In genomic region chr10:34194957-34195356, GRCm38 (mm10) we compare ENCODE assay signal across 22 mouse cellular contexts. TPM values are rescaled to one million over a fixed set of nuclear protein-coding genes. Genes with fewer than 3 reads are reported as not detected.
DNase-seq lines count a peak whose midpoint lies in the region; ATAC-seq and TF ChIP-seq lines count a peak whose summit lies in the region.
"Had no signal": no experiment of that assay in that cellular context is flagged by ENCODE, and none has a peak within 500 bp of the region (broad histone marks: within the 10 kb centered on the region; RNA-seq: fewer than 3 reads in every experiment).

No protein-coding gene starts in this region.

- no peak for DNase-seq in heart, adult 2 months
- no peak for DNase-seq in limb, embryonic 10.5 days (ENCODE audit: low spot score)
- DNase-seq in right cerebral cortex, postnatal 4 days = no peak
- DNase-seq: adrenal gland, postnatal 25 days; cerebellum, adult 18-20 months; cerebellum, postnatal 10 days; gastrocnemius, postnatal 10 days; kidney, adult 18-20 months; kidney, postnatal 10 days; liver, embryonic 13.5 days; lung, adult 2 months; midbrain, embryonic 14.5 days had no signal

- no peak overlapping the region for H3K4me2 ChIP-seq in heart, embryonic 11.5 days
- H3K4me2 ChIP-seq in limb, embryonic 13.5 days (replicated peaks) = no peak overlapping the region
- H3K4me2 ChIP-seq: embryonic facial prominence, embryonic 15.5 days; forebrain, embryonic 13.5 days; limb, embryonic 15.5 days; liver, embryonic 13.5 days had no signal

- intact Hi-C loops in heart, adult 2 months (cut with DNase I) = no loop called here

- H3K9ac ChIP-seq in heart, embryonic 11.5 days (ENCODE audit: low read depth, low read length) = no peak overlapping the region
- H3K9ac ChIP-seq in heart, adult 2 months (ENCODE audit: low read depth, low read length) = no peak overlapping the region
- H3K9ac ChIP-seq in limb, embryonic 13.5 days = no peak overlapping the region
- H3K9ac ChIP-seq: embryonic facial prominence, embryonic 15.5 days; forebrain, embryonic 13.5 days; limb, embryonic 15.5 days; liver, embryonic 13.5 days had no signal

- 47% methylated on average over 2 of the region's 2 CpGs for WGBS in heart, embryonic 11.5 days (ENCODE audit: insufficient replicate concordance)
- WGBS in heart, adult 2 months = 36% methylated on average over 2 of the region's 2 CpGs
- 30% methylated on average over 2 of the region's 2 CpGs for WGBS in limb, embryonic 13.5 days
- 83% methylated on average over 2 of the region's 2 CpGs for WGBS in limb, embryonic 10.5 days

- H3K79me2 ChIP-seq in heart, adult 2 months (replicated peaks; ENCODE audit: control insufficient read depth, insufficient read depth, low read length) = peaks cover 1% of the 10 kb centered on the region; the same call in 1 of the 2 replicates

- no peaks in the 10 kb centered on the region; the same call in 1 of the 2 replicates for H3K9me3 ChIP-seq in heart, embryonic 11.5 days (replicated peaks; ENCODE audit: control insufficient read depth, low read length)
- H3K9me3 ChIP-seq in limb, embryonic 13.5 days = no peaks in the 10 kb centered on the region
- no peaks in the 10 kb centered on the region for H3K9me3 ChIP-seq in limb, embryonic 10.5 days (replicated peaks)
- H3K9me3 ChIP-seq: embryonic facial prominence, embryonic 15.5 days; forebrain, embryonic 13.5 days; limb, embryonic 15.5 days; liver, embryonic 13.5 days had no signal

- no peak overlapping the region for H3K4me3 ChIP-seq in heart, embryonic 11.5 days (ENCODE audit: low read depth, low read length)
- no peak overlapping the region for H3K4me3 ChIP-seq in heart, adult 2 months
- no peak overlapping the region for H3K4me3 ChIP-seq in limb, embryonic 13.5 days
- H3K4me3 ChIP-seq in limb, embryonic 10.5 days = no peak overlapping the region
- H3K4me3 ChIP-seq in bone marrow macrophage, adult 2 months (ENCODE audit: insufficient read depth, low read length) = no peak overlapping the region
- H3K4me3 ChIP-seq: embryonic facial prominence, embryonic 15.5 days; forebrain, embryonic 13.5 days; layer of hippocampus, adult 2 months; limb, embryonic 15.5 days; liver, embryonic 13.5 days had no signal

- no peaks in the 10 kb centered on the region for H3K36me3 ChIP-seq in heart, embryonic 11.5 days (ENCODE audit: control insufficient read depth, insufficient read depth, low read length)
- no peaks in the 10 kb centered on the region; the same call in 1 of the 2 replicates for H3K36me3 ChIP-seq in heart, adult 2 months (ENCODE audit: control insufficient read depth, insufficient read depth, low read length)
- H3K36me3 ChIP-seq in limb, embryonic 13.5 days = peaks cover 4% of the 10 kb centered on the region; the same call in 1 of the 2 replicates
- H3K36me3 ChIP-seq in limb, embryonic 10.5 days = peaks cover 14% of the 10 kb centered on the region
- H3K36me3 ChIP-seq: embryonic facial prominence, embryonic 15.5 days; limb, embryonic 15.5 days; liver, embryonic 13.5 days had no signal

- no peaks in the 10 kb centered on the region for H3K27me3 ChIP-seq in heart, embryonic 11.5 days (ENCODE audit: control insufficient read depth, insufficient read depth, low read length)
- no peaks in the 10 kb centered on the region for H3K27me3 ChIP-seq in heart, adult 2 months (ENCODE audit: control insufficient read depth, insufficient read depth, low read length)
- H3K27me3 ChIP-seq in limb, embryonic 13.5 days = no peaks in the 10 kb centered on the region
- H3K27me3 ChIP-seq in limb, embryonic 10.5 days (ENCODE audit: low read depth, poor library complexity, severe bottlenecking) = no peaks in the 10 kb centered on the region
- H3K27me3 ChIP-seq: embryonic facial prominence, embryonic 15.5 days; forebrain, embryonic 13.5 days; limb, embryonic 15.5 days; liver, embryonic 13.5 days had no signal

- TF ChIP-seq EP300 in heart, adult 2 months (IDR thresholded peaks at IDR 0.05; ENCODE audit: insufficient read depth, low read depth, low read length) = no peak

- no peak for TF ChIP-seq POLR2A in heart, adult 2 months (IDR thresholded peaks at IDR 0.05; ENCODE audit: insufficient read depth, low read depth, low read length)
- TF ChIP-seq POLR2A in bone marrow macrophage, adult 2 months (IDR thresholded peaks at IDR 0.05; ENCODE audit: borderline replicate concordance, low read depth, low read length) = no peak

- H3K4me1 ChIP-seq in heart, embryonic 11.5 days (ENCODE audit: control insufficient read depth, insufficient read depth, low read length) = peaks cover 18% of the 10 kb centered on the region
- H3K4me1 ChIP-seq in heart, adult 2 months (ENCODE audit: control insufficient read depth, insufficient read depth, low read length) = peaks cover 3% of the 10 kb centered on the region
- H3K4me1 ChIP-seq in limb, embryonic 13.5 days = peaks cover 24% of the 10 kb centered on the region
- H3K4me1 ChIP-seq in limb, embryonic 10.5 days = no peaks in the 10 kb centered on the region
- H3K4me1 ChIP-seq in bone marrow macrophage, adult 2 months (ENCODE audit: control insufficient read depth, insufficient read depth, low read length) = peaks cover 61% of the 10 kb centered on the region
- H3K4me1 ChIP-seq: forebrain, embryonic 13.5 days had no signal

- TF ChIP-seq CTCF in heart, adult 2 months (IDR thresholded peaks at IDR 0.05) = no peak
- TF ChIP-seq CTCF in bone marrow macrophage, adult 2 months (IDR thresholded peaks at IDR 0.05; ENCODE audit: low read depth, low read length) = no peak

- peak; percentile 49; the same call in 1 of the 2 replicates for ATAC-seq in heart, embryonic 11.5 days (replicated peaks; ENCODE audit: insufficient number of reproducible peaks, low FRiP score, low TSS enrichment)
- ATAC-seq in limb, embryonic 13.5 days (ENCODE audit: low FRiP score, low read depth) = peak; percentile 28; the same call in 1 of the 2 replicates
- peak; percentile 4; the same call in 1 of the 2 replicates for ATAC-seq in granulocyte monocyte progenitor cell, adult 5-6 weeks (replicated peaks; ENCODE audit: poor library complexity, severe bottlenecking)
- ATAC-seq: CD4-positive, CD25-positive, alpha-beta regulatory T cell, adult 4 months; forebrain, embryonic 13.5 days; hindbrain, embryonic 16.5 days had no signal

- no peak overlapping the region for H3K27ac ChIP-seq in heart, embryonic 11.5 days (ENCODE audit: low read depth, low read length)
- H3K27ac ChIP-seq in heart, adult 2 months = no peak overlapping the region
- no peak overlapping the region for H3K27ac ChIP-seq in limb, embryonic 13.5 days
- H3K27ac ChIP-seq in limb, embryonic 10.5 days = no peak overlapping the region
- H3K27ac ChIP-seq in bone marrow macrophage, adult 2 months (ENCODE audit: insufficient read depth, low read depth, low read length) = peak overlapping the region; percentile 74
- H3K27ac ChIP-seq: embryonic facial prominence, embryonic 15.5 days; forebrain, embryonic 13.5 days; layer of hippocampus, adult 2 months; limb, embryonic 15.5 days; liver, embryonic 13.5 days had no signal

RNA-seq across cellular contexts. Expression of gene Dse, which starts 12.6 kb away (rescaled TPM):
- polyA plus RNA-seq in heart, embryonic 11.5 days (2014; fragmentation: Nextera tagmentation; extraction: Ambion mirVana) = 21.3 and 23.2 TPM in 2 replicates
- 1 to 10 TPM; 4.3 to 5.0 TPM for total RNA-seq in heart, adult 2 months (2021)
- polyA plus RNA-seq in heart, adult 2 months (2012; rRNA removed) = 3.2 and 5.2 TPM in 2 replicates
- 44.0 and 44.5 TPM in 2 replicates for polyA plus RNA-seq in limb, embryonic 13.5 days (2015; fragmentation: Nextera tagmentation; extraction: Ambion mirVana)
- 26.7 and 35.2 TPM in 2 replicates for polyA plus RNA-seq in limb, embryonic 10.5 days (2016; fragmentation: Nextera tagmentation; extraction: Ambion mirVana)
- polyA plus RNA-seq in bone marrow macrophage, adult 2 months (2012; ENCODE audit: insufficient read depth, insufficient read length, missing spikeins) = 91.2 and 104 TPM in 2 replicates
- 1.5 TPM in 1 of 2 replicates, not detected in the other for total RNA-seq in granulocyte monocyte progenitor cell, adult 5-6 weeks (2014; fragmentation: Nextera tagmentation)
- total RNA-seq in granulocyte monocyte progenitor cell, adult 5-6 weeks (2017) = 0.99 and 1.1 TPM in 2 replicates
